Mouse (Mus musculus): ENCODE results near the gene Vsx2.

The Vsx2 gene

GRCm38 (mm10) chr12:84573094-84573493 lies 3.5 kb downstream of the Vsx2 start:
- no peak for DNase-seq

- no peak for DNase-seq
These were observed 8.3 kb downstream of the Vsx2 start for GRCm38 (mm10) chr12:84577768-84578439.

GRCm38 (mm10) chr12:84578440-84578770 lies 8.8 kb downstream of the Vsx2 start:
- no peak for DNase-seq

- DNase-seq, result no peak
These were observed 11.7 kb downstream of the Vsx2 start for GRCm38 (mm10) chr12:84581285-84581684.

- peak; percentile 81 for DNase-seq
These were observed 20.5 kb downstream of the Vsx2 start for GRCm38 (mm10) chr12:84589825-84590761.

GRCm38 (mm10) chr12:84598324-84598723 lies 28.8 kb downstream of the Vsx2 start:
- no peak for DNase-seq

- no peak for DNase-seq
These were observed 34.4 kb downstream of the Vsx2 start for GRCm38 (mm10) chr12:84604001-84604400.

GRCm38 (mm10) chr12:84605860-84606259 lies 36.3 kb downstream of the Vsx2 start:
- no peak for DNase-seq

GRCm38 (mm10) chr12:84611718-84612117 lies 42.2 kb downstream of the Vsx2 start:
- DNase-seq, result no peak

GRCm38 (mm10) chr12:84612518-84612917 lies 43.0 kb downstream of the Vsx2 start:
- peak; percentile 78 for DNase-seq

GRCm38 (mm10) chr12:84614001-84614400 lies 44.4 kb downstream of the Vsx2 start:
- DNase-seq, result no peak

GRCm38 (mm10) chr12:84614524-84614923 lies 45.0 kb downstream of the Vsx2 start:
- DNase-seq, result no peak

- DNase-seq, result peak; percentile 97
These were observed 47.5 kb downstream of the Vsx2 start, which contains the start of gene Abcd4 for GRCm38 (mm10) chr12:84616977-84617630. TSS of gene Abcd4 (minus strand) at chr12:84617413.

GRCm38 (mm10) chr12:84617663-84618062 lies 48.1 kb downstream of the Vsx2 start:
- peak; percentile 32 for DNase-seq

GRCm38 (mm10) chr12:84620975-84621374 lies 51.4 kb downstream of the Vsx2 start:
- DNase-seq, result no peak

GRCm38 (mm10) chr12:84624601-84625000 lies 55.0 kb downstream of the Vsx2 start:
- DNase-seq, result no peak

GRCm38 (mm10) chr12:84625116-84625515 lies 55.6 kb downstream of the Vsx2 start:
- DNase-seq, result no peak

GRCm38 (mm10) chr12:84631867-84632266 lies 62.3 kb downstream of the Vsx2 start:
- no peak for DNase-seq

GRCm38 (mm10) chr12:84640253-84640652 lies 70.7 kb downstream of the Vsx2 start:
- DNase-seq, result no peak

GRCm38 (mm10) chr12:84640654-84641053 lies 71.1 kb downstream of the Vsx2 start, which contains the start of gene Vrtn:
TSS of gene Vrtn (plus strand) at chr12:84641019.
- no peak for DNase-seq
